Mouse (Mus musculus): ENCODE results near the gene Ercc6.

The Ercc6 gene

DNA sequence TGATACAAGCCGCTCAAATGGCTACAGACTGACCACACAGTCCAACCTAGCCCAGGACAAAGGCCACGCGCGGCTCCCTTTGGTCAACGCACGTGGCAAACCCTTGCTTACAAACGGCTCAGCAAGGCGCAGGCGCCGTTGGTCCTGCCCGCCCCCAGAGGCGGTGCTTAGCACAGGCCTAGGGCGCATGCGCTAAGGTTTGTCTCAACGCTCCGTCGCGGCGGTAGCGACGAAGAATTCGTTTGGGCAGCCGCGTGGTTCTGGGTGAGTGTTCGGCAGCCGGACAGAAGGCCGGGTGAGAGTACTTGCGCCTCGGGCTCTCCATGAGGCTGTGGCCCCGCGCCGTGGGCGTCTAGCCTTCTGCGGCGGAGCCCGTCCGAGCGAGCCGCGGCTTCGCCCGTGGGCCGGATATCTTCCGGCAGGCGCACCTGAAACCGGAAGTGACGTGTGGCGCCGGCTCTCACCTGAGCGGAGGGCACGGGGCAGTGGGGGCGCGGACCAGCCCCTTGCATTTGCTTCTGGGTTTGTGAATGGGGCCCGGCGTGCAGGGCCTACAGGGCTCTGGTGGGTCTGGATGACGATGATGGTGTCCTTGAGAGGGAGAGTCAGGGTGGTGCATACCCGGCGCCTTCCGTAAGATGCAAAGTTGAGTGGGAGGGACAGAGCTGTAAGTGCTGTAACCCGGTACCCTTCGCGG is at the start of gene Ercc6:
TSS of gene Ercc6 (plus strand) at position 186 of the 697 bp plus-strand sequence.
- peak; percentile 86 to 93 for DNase-seq (ENCODE audit: low spot score in 2 of 2)

DNA sequence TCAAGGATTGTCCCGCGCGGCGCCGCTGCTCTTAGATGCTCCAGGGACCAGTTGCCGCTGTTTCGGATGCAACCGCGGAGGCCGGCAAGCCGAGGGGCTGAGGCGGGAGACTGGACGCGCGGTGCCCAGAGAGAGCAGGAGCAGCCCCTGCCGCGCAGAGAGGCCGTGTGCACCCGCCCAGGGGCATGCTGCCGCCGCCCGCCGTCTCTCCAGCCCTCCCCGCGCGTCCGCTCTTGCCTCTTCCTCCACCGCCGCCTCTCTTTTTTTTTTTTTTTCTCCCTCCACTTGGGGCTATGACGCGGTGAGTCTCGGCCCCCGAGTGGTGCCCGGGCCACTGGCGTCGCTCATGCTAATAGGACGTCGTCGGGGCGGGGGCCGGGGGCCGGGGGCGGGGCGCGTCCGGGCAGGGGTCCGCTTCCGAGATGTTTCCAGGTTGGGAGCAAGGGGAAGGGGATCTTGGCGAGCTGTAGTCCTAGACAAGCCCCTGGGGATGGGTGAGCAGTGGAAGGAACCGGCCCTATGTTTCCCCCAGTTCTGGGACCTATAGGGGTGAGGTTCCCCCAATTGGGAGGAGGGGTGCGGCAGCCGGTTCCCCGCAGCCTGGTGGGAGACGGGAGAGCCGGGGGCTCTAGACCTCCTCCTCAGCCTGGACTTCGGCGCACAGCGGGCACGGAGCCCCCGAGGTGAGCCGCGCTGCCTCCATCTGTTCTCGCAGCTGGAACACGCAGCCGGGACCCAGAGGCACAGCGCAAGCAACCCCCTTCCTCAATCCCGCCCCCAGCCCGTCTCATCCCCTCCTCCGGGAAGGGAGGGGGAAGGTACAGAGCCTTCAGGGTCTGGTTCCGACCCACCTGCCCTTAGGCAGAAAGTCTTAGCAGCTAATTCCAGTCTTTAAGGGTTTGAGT is 48.5 kb upstream of the Ercc6 start, which contains the start of gene Slc18a3:
TSS of gene Slc18a3 (minus strand) at position 250 of the 905 bp plus-strand sequence.
- DNase-seq (ENCODE audit: low spot score in 2 of 2), result no peak

DNA sequence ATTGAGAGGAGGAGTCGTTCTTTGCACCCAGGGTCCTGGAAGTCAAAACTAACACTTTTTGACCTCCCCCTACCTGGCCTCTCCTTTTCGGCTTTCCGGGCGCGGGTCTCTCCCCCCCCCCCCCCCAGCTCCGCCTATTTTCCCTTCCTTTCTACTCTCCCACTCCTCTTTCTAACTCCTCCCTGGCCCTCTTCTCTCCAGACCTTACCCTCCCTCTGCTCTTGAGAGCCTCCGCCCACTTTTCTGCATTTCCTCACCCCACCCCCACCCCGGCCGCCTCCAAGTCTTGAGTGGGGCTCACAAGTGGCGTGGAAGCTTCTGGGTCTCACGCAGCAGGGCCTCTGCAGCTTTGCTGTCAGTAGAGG is 47.8 kb upstream of the Ercc6 start:
- no peak for DNase-seq (ENCODE audit: low spot score in 2 of 2)

DNA sequence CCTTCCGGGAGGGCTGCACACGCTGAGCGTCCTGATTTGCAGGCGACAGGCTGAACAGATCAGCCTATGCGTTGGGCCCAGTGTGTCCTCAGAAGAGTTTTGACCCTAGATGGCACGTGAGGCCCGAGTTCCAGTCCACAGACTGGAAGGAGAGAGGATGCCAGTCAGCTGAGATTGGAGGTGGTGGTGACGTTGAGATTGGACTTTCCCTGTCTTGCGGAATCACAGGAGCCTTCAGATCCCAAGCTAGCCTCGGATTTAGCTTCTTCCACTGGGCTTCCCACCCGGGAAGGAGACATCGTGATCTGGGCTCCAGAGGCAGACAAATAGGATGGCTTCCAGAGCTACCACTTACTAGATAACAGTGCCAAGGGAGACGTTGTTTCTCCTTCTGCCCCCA is 47.4 kb upstream of the Ercc6 start, which contains the start of gene Chat:
TSS of gene Chat (minus strand) at position 101 of the 400 bp plus-strand sequence.
- DNase-seq (ENCODE audit: low spot score in 2 of 2), result no peak

DNA sequence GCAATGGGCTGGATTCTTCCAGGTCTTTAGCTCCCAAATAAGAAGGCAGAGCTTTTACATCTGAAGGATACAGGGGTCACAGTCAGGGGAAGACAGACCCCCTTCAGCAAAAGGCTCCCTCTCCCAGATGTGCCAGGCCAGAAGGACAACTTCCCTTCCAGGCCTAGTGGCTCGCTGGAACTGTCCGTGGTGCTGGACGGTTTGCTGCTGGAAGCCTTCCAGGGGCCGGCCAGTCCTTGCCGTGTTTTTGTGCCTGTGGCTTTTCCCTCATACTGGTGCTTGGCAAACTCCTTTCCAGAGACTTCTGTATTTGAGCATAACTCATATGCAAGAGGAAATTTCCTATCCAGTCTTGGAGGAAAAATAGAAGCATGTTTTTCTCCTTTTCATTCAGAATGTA is 45.7 kb upstream of the Ercc6 start:
- DNase-seq (ENCODE audit: low spot score in 2 of 2), result no peak

DNA sequence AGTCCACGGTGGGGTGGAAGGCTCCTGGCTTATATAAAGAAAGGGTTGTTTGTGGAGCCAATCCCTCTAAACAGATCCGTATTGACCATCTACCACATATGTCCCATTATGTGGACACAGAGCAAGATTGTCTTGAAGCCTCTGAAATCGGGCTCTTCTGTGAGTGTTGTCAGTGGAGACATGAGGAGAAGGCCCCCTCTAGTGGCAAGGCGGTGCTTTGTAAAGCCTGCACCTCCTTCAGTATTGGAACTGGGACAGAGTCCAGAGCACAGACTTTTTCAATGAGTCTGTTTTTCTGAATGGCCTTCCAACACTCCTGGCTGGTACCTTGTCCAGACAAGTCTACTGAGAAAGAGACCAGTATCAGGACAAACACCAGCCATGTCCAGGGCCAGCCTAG is 40.3 kb upstream of the Ercc6 start:
- DNase-seq (ENCODE audit: low spot score in 2 of 2), result peak in 1 of 2 experiments; percentile 15

DNA sequence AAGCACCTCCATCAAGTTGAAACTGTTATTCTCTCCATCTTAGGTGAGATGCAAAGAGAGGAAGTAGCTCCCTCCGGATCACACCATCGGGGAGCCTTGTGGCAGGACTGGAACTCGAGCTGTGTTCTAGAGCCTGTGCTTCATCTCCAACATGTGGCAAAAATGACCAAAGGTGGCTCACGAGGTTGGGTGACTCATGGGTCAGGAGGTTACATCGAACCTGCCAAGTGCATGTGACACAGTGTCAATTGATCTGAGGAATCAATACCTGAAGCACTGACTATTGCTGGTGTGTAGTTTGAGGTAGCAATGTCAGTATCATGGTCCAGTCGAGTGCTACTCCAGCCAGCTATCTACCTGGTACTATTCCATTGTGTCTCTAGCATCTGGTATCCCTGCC is 36.8 kb upstream of the Ercc6 start:
- no peak for DNase-seq (ENCODE audit: low spot score in 2 of 2)

DNA sequence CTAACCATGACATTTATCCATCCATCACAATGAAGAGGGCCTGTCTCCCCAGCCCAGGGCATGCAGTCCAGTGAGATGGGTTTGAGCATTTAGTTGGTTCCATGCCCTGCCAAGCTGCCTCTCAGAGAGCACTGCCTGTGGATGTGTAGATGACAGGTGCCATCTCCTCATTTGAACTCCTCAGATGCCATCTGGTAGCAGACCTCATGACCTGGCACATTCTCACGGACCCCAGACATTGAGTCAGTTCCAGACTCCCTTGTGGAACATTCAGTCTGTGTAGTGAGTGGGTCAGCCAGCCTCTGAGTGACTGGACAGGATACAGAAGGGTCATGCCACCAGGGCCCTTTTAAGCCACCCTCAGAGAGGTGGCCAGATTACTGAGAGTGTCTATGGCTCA is 35.7 kb upstream of the Ercc6 start:
- DNase-seq (ENCODE audit: low spot score in 2 of 2), result no peak

DNA sequence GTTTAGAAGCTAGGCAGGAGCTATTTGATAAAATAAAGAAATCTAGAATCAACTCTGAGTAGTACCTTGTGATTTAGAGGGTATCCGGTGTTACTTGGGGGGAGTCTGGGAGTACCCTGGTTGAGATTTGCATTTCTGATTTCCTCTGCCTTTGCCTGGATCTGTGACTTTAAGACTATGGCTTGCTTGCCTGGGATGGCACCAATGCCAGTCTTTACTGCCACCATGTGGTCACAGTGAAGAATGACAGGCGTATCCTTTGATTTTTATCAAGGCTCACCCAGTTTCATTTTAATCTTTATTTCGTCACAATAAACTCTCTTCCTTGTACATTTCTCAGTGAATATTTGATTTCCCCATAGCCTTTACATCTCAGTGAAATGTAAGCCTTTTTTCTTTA is 31.3 kb upstream of the Ercc6 start:
- peak in 1 of 2 experiments; percentile 30 for DNase-seq (ENCODE audit: low spot score in 2 of 2)

DNA sequence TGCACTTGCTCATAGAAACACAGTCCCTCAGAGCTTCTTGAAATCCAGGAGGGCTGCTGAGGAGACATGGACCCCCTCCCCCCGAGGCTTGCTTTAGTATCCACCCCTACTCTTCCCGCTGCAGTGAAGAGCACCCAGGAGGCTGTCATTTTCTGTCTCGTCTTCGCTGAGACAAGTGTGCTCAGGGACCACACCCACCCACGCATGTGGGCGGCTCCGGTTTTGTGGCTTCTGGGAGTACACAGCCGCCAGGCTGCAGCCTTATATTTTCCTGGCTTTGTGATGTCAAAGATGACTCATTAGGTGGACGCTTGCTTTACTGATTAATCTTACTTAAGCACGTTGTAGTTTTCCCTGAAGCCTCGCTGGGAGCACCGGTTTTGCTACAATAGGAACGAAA is 20.8 kb upstream of the Ercc6 start:
- no peak for DNase-seq (ENCODE audit: low spot score in 2 of 2)

DNA sequence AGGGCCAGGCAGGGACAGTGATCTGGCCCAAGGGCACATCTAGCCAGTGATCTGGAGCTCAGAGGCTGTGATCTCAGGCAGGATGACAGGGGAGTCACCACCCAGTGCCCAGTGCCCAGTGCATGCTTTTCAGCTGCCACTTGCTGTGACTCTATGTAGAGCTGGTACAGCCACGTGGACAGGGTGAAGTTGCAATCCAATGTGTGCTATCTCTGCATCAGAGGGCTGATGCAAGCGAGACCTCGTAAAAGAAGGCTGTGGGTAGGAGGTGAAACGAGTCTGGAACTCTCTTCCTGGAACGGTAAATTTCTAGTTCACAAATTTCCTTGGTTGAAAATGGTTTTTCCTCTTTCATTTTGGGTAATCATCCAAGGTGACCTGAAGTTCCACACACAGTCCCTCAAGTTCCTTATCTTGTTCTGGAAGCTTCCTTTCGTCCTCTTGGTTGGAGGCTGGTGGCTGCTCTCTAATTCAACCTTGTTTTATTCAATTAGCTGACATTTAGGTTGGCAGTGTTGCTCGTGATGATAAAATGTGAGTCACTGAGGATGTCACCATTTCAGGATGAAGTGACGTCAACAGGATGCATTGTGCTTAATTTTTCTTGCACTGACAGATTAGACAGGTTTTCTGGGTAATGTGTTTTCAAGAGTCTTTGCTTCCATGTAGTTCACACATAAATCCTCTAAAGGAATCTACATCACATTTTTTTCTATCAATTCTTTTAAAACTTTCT is 17.0 kb upstream of the Ercc6 start:
- DNase-seq (ENCODE audit: low spot score in 2 of 2), result no peak

DNA sequence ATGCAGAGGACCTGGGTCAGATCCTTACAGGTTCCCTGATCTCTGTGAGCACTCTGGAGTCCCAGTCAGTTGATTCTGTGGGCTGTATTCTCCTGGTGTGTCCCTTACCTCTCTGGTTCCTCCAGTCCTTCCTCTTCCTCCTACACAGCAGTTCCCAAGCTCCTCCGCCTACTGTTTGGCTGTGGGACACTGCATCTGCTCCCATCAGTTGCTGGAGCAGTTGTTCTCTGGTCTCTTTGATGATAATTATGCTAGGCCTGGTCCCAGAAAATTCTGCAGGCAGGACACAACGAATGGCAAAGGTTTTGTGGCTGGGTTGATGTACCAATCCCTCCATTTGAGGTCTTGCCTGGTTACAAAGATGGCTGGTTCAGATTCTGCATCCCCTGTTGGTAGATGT is 12.0 kb upstream of the Ercc6 start:
- DNase-seq (ENCODE audit: low spot score in 2 of 2), result no peak

DNA sequence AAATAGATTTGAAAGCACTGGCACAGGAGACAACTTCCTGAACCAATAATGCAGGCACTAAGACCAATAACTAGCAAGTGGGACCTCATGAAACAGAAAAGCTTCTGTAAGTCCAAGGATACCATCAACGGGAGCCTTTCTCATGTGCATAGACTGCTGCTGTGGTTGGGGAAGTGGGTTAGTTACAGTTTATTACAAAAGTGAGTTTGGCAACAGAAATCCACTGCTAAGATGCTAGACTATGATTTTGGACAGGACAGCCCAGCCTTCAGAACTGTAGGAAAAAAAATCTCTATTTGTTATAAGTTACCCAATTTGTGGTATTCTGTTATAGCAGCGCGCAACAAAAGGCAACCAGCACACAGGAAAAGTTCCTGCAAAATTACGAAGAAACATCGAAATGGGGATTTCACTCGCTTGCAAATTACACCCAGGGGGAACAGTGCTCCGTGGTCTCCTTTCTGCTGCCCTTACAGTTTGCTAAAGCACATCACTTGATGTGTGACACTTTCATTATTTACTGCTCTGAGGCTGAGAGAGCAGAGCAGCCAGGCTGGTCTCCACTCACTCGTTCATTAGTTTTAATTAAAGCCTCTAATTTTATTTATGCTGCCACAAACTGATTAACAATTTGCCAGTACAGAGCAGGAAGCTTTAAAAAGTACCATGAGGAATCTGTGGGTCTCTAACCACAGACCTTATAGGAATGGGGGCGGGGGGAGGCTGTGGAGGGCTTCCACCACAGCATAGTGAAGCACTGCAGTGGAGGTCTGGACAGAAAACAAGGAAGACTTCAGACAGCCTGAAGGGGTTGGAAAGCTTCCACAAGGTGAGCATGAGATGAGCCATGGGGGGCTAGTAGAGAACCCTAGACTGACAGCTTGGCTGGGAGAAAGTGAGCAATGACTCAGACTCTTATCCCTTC is 10.3 kb upstream of the Ercc6 start:
- no peak for DNase-seq (ENCODE audit: low spot score in 2 of 2)

DNA sequence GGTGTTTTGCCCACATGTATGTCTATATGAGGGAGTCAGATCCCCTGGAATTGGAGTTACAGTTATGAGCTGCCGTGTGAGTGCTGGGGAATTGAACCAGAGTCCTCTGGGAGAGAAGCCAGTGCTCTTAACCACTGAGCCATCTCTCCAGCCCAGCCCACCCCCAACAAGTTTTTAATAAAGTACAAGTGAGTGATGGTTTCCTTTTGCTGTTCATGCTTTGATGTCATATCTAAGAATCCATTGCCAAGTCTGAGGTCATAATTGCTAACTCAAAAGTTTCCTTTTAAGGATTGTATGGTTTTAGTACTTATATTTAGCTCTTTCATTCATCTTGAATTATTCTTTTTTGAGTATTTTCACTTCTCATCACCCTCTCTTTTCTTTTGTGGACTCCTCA is 9.4 kb upstream of the Ercc6 start:
- no peak for DNase-seq (ENCODE audit: low spot score in 2 of 2)

DNA sequence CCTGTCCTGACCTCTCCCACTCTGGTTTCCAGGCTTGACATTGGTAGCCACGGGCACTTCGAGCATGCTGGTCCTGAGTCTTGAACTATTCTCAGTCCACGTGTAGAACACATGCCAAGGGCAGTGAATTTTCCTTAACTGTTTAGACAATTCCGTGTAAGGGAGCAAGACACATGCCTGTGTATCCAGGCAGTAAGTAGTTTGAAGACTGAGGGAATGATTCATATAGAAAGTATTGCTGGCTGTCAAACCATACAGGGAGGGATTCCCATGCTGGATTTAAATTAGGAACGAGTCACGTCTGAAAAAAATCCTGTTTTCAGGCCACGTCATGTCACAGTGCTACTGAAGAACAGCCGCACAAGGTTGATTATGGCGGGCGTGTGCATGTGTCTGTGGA is 7.0 kb upstream of the Ercc6 start:
- DNase-seq (ENCODE audit: low spot score in 2 of 2), result no peak

DNA sequence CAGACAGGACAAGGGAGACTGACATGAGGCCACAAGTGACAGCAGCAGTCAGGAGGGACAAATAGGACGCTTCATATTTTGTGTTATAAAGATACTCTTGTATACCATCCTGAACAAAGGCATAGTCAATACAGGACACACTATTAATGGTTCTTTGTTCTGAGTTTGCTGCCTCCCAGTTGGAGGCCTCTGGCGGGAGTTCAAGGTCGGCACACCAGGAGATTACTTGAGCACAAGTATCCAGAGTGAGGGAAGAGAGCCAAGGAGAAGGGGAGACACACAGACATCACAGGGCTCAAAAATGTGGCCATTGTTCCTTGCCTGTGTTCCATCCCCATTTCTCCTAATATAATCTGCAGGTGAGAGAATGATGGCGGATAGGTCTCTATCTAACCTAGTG is 6.1 kb upstream of the Ercc6 start:
- no peak for DNase-seq (ENCODE audit: low spot score in 2 of 2)

DNA sequence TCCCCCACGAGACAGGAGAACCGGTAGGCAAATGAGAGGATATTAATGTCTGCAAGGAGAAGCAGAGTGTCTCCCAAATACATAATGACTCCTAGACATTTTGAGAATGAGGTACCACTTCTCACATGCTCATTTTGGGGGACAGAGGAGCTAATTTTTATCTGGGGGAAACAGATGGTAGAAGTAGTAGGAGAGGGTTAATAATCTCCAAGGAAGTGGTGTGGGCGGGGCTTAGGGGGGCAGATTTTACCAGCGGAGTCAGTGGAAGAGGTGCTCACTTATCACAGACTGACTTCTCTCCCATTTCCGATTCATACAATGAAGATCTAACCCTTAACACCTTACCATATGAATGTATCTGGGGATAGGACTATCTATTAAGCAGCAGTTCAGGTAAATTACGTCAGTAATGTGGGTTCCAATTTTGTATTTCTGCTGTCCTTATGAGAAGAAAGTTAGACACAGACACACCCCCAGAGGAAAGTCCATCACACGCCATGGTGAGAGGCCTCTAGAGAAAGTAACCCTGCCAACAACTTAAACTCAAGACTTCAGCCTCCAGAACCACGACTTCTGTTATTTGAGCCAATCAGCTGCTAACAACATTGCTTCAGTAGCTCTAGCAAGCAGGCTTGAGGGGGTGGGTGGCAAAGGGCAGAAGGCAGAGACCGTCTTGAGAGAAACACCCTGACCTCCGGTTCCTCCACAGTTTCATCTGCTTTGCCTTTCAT is 5.1 kb upstream of the Ercc6 start:
- no peak for DNase-seq (ENCODE audit: low spot score in 2 of 2)

DNA sequence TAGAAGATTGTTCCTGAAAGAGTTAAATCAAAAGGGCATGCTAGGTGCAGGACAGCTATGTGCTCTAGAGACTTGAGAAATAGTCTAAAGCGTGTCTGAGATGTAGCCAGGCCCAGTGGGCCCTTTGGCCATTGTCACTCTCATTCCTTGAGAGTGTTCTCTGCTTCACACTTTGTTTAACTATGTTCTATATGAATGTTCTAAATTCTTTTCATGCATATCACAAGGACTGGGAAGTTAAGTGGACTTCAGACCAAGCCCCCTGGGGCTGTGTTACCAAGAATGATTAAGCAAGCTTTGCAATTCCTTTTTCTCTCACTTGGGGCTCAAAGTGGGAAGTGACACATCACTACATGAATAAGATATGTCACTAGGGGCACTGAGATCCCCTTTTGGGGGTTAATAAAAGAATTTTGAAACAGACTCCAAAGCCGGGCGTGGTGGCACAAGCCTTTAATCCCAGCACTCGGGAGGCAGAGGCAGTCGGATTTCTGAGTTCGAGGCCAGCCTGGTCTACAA is 3.8 kb upstream of the Ercc6 start:
- DNase-seq (ENCODE audit: low spot score in 2 of 2), result no peak

DNA sequence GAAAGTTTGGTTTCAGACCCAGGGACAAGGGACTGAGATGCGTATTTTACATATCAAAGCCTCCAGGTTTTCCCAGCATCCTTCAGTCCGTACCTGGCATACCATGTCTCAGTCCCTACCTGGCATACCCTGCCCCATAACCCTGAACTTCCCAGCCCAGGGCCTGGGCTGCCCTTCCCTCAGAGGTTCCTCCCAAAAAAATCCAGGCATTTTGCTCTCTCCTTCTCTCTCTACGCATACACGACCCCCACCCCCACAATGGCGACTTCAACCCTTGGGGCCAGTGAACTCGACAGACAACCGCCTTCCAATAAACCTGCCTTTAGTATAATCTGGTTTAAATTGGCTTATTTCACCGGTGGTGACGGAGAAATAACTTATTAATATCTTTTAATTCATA is 409 bp upstream of the Ercc6 start:
- DNase-seq (ENCODE audit: low spot score in 2 of 2), result peak in 1 of 2 experiments; percentile 8

DNA sequence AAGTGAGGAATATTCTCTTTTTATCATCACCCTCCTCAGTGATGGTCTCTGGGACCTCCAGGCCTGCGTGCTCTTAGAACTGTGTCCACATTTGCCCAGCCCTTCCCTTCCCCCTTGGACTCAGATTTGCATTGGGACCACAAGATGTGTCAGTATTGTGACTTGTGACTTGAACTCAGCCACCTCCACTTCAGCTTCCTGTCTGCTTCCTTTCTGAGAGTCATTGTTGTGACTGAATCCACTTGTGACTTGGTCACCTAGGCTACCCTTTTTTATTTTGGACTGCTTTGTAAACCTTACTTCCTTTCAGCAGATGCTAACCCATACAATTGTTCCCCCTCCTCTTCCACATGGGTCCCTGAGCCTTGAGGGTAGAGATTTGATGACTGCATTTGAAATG is 2.8 kb downstream of the Ercc6 start:
- DNase-seq (ENCODE audit: low spot score in 2 of 2), result no peak

All from thymus, postnatal 10 days (tissue).